ENCODE assay signal across 12 mouse cellular contexts in genomic region chr13:7146337-7146736, GRCm38 (mm10).
"Had no signal": no experiment of that assay in that cellular context is flagged by ENCODE, and none has a peak within 500 bp of the region (broad histone marks: within the 10 kb centered on the region; RNA-seq: fewer than 3 reads in every experiment).

No protein-coding gene starts in this region.

- H3K4me3 ChIP-seq: limb, embryonic 15.5 days; liver, embryonic 12.5 days; neural tube, embryonic 12.5 days had no signal

- H3K9me3 ChIP-seq: limb, embryonic 15.5 days; liver, embryonic 12.5 days; neural tube, embryonic 12.5 days had no signal

- ATAC-seq: liver, embryonic 12.5 days had no signal

- H3K9ac ChIP-seq: limb, embryonic 15.5 days; liver, embryonic 12.5 days; lung, embryonic 14.5 days; neural tube, embryonic 12.5 days had no signal

- DNase-seq: kidney, adult 11 months; kidney, postnatal 36 days; layer of hippocampus, adult 9-11 months; layer of hippocampus, postnatal 36 days; lung, embryonic 14.5 days; lung, postnatal 14 days; thymus, postnatal 4 days had no signal

- H3K36me3 ChIP-seq: limb, embryonic 15.5 days; liver, embryonic 12.5 days; neural tube, embryonic 12.5 days had no signal

- H3K4me2 ChIP-seq: limb, embryonic 15.5 days; liver, embryonic 12.5 days; lung, embryonic 14.5 days; neural tube, embryonic 12.5 days had no signal

- H3K4me1 ChIP-seq: limb, embryonic 15.5 days; liver, embryonic 12.5 days; neural tube, embryonic 12.5 days had no signal

- H3K27ac ChIP-seq: kidney, postnatal 0 days; limb, embryonic 15.5 days; liver, embryonic 12.5 days; neural tube, embryonic 12.5 days; stomach, postnatal 0 days had no signal

- H3K27me3 ChIP-seq: limb, embryonic 15.5 days; liver, embryonic 12.5 days; neural tube, embryonic 12.5 days had no signal
